Mouse (Mus musculus) liver, embryonic 12.5 days (tissue): ENCODE results near the gene Gm5141. TPM values are rescaled to one million over a fixed set of nuclear protein-coding genes. Genes with fewer than 3 reads are reported as not detected.
A peak's percentile ranks its signal among the peaks of the same experiment; 100 is the strongest.
"Not testable (repeated sequence)": the region's sequence is repeated elsewhere in the genome, so short reads cannot be mapped to it uniquely, and the experiment has no call there.

Source experiments
- ATAC-seq: fragments of 200-750 bp; cut with Nextera tagmentation; 2 replicates; pipeline ENCODE4 v1.8.0; 2017; ENCODE audit warnings: moderate number of reproducible peaks, mild to moderate bottlenecking, moderate library complexity
- H3K27ac ChIP-seq: fragments of 300-500 bp; sonication (generic); 2 replicates; pipeline ENCODE4 v1.5.1; 2016; ENCODE audit warnings: mild to moderate bottlenecking
- H3K27me3 ChIP-seq: fragments of 300-500 bp; sonication (generic); replicated peaks from 2 replicates; pipeline ENCODE4 v1.6.1; 2016; ENCODE audit warnings: mild to moderate bottlenecking, moderate library complexity
- H3K36me3 ChIP-seq: fragments of 300-500 bp; sonication (generic); 2 replicates; pipeline ENCODE4 v1.6.1; 2016; ENCODE audit warnings: mild to moderate bottlenecking, moderate library complexity
- H3K4me1 ChIP-seq: fragments of 300-500 bp; sonication (generic); 2 replicates; pipeline ENCODE4 v1.6.1; 2016
- H3K4me2 ChIP-seq: fragments of 300-500 bp; sonication (generic); 2 replicates; pipeline ENCODE4 v1.6.1; 2016; ENCODE audit warnings: mild to moderate bottlenecking, moderate library complexity
- H3K4me3 ChIP-seq: fragments of 300-500 bp; sonication (generic); 2 replicates; pipeline ENCODE4 v1.5.1; 2016; ENCODE audit warnings: mild to moderate bottlenecking, moderate library complexity
- H3K9ac ChIP-seq: fragments of 300-500 bp; sonication (generic); 2 replicates; pipeline ENCODE4 v1.6.1; 2016; ENCODE audit warnings: mild to moderate bottlenecking, moderate library complexity
- H3K9me3 ChIP-seq: fragments of 300-500 bp; sonication (generic); replicated peaks from 2 replicates; pipeline ENCODE4 v1.6.1; 2016; ENCODE audit warnings: mild to moderate bottlenecking, moderate library complexity
- WGBS: fragments of 180-500 bp; shearing (Covaris S2); methylation state at CpG from one replicate; pipeline ENCODE4 v1.1.7; 2016; ENCODE audit not compliant: insufficient replicate concordance; 5-methylcytosine and 5-hydroxymethylcytosine counted together
- polyA plus RNA-seq: library from polyadenylated mRNA; unstranded; fragments of >200 nt; fragmentation: Nextera tagmentation; extraction: Ambion mirVana; gene quantifications from 2 replicates; pipeline ENCODE4 v1.2.1, GENCODE M21; 2016

Gm5141 gene
- 1.8 and 3.5 TPM in 2 replicates for polyA plus RNA-seq

GRCm38 (mm10) chr13:62785199-62786134 is at the start of gene Gm5141:
Gene Gm5141 (minus strand): TSS chr13:62785808.
- H3K36me3 ChIP-seq, H3K27me3 ChIP-seq, H3K4me1 ChIP-seq, H3K27ac ChIP-seq, H3K9me3 ChIP-seq: not testable (repeated sequence)
- Histone ChIP-seq H3K4me3 (peak within 1 kb of the TSS; percentile 63), H3K4me2 (peak within 1 kb of the TSS; percentile 75), H3K9ac (peak within 1 kb of the TSS; percentile 55)
- peak; percentile 100 for ATAC-seq
- 5% methylated on average over 22 of the region's 23 CpGs for WGBS

GRCm38 (mm10) chr13:62833341-62833740 is 47.7 kb upstream of the Gm5141 start:
- Histone ChIP-seq H3K9ac (no peak overlapping the region), H3K4me2 (no peak overlapping the region), H3K36me3 (no peaks in the 10 kb centered on the region), H3K9me3 (no peaks in the 10 kb centered on the region), H3K4me1 (no peaks in the 10 kb centered on the region), H3K4me3 (no peak overlapping the region), H3K27ac (no peak overlapping the region), H3K27me3 (no peaks in the 10 kb centered on the region)
- WGBS, result 26% methylated on average over 4 of the region's 4 CpGs
- no peak for ATAC-seq

DNA sequence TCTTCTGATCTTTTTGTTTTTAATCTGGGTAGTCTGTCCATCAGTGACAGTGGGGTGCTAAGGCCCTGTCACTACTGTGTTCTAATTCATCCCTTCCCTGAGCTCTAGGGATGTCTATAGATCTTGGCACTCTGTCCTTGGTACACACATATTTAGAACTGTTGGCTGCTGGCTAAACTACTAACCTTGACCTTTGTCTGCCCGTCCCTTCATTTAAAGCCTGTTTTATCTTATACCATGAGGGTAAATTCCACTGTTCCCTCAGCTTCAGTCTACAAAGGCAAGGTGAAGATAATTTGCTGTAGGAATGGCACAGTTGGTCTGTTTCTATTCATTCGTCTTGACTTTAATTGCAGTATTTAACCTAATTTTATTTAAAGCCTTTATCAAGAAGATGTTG is 46.6 kb upstream of the Gm5141 start:
- Histone ChIP-seq H3K27me3 (no peaks in the 10 kb centered on the region), H3K36me3 (no peaks in the 10 kb centered on the region), H3K9ac (no peak overlapping the region), H3K4me2 (no peak overlapping the region), H3K27ac (no peak overlapping the region), H3K9me3 (no peaks in the 10 kb centered on the region), H3K4me1 (no peaks in the 10 kb centered on the region), H3K4me3 (no peak overlapping the region)
- WGBS, result 55% methylated on average over 2 of the region's 2 CpGs
- no peak for ATAC-seq

- H3K9ac ChIP-seq, H3K4me3 ChIP-seq, H3K27me3 ChIP-seq, H3K36me3 ChIP-seq, H3K9me3 ChIP-seq, ATAC-seq, H3K27ac ChIP-seq, H3K4me1 ChIP-seq, H3K4me2 ChIP-seq: not testable (repeated sequence)
- WGBS, result 76% methylated on average over 3 of the region's 3 CpGs
Observed at GRCm38 (mm10) chr13:62815705-62816104, 30.1 kb upstream of the Gm5141 start.

- Histone ChIP-seq H3K27me3 (peaks cover 9% of the 10 kb centered on the region; the same call in 1 of the 2 replicates), H3K4me1 (no peaks in the 10 kb centered on the region), H3K27ac (no peak overlapping the region), H3K4me2 (peak overlapping the region; percentile 59), H3K9ac (no peak overlapping the region), H3K36me3 (no peaks in the 10 kb centered on the region), H3K9me3 (no peaks in the 10 kb centered on the region), H3K4me3 (peak overlapping the region; percentile 40)
- ATAC-seq, result no peak
- 4% methylated on average over 21 of the region's 32 CpGs for WGBS
Observed at GRCm38 (mm10) chr13:62812713-62813112, 27.1 kb upstream of the Gm5141 start.

- H3K9ac ChIP-seq, H3K9me3 ChIP-seq, H3K4me1 ChIP-seq, H3K27ac ChIP-seq, H3K27me3 ChIP-seq, ATAC-seq, H3K4me3 ChIP-seq, H3K4me2 ChIP-seq, H3K36me3 ChIP-seq: not testable (repeated sequence)
- 76% methylated on average over 6 of the region's 6 CpGs for WGBS
Observed at GRCm38 (mm10) chr13:62807981-62808380, 22.4 kb upstream of the Gm5141 start.

DNA sequence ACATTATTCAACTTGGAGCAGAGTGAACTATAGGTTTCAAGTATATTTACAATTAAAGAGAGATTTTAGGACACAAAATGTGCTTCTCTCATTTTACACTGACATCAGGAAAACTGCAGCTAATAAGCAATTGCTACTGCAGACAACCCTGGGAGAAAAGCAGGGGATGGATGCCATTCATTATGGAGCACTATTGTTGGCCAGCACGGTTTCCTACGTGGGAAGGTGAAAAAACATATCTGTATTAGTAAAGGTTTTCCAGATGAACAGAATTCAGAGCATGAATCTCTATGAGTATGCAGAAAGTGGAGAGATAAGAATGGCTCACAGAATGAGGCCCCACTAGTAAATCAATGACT is 506 bp upstream of the Gm5141 start:
- Histone ChIP-seq H3K4me2 (peak overlapping the region; percentile 75), H3K4me3 (peak overlapping the region; percentile 63), H3K9ac (0 out of 2 replicates have a peak overlapping the region, but pooled peaks have one; percentile 32)
- H3K27me3 ChIP-seq, ATAC-seq, H3K36me3 ChIP-seq, H3K4me1 ChIP-seq, H3K27ac ChIP-seq, H3K9me3 ChIP-seq: not testable (repeated sequence)
- 41% methylated on average over 2 of the region's 2 CpGs for WGBS

- H3K9ac ChIP-seq, ATAC-seq: not testable (repeated sequence)
Observed at GRCm38 (mm10) chr13:62763806-62764205, 21.8 kb downstream of the Gm5141 start.

DNA sequence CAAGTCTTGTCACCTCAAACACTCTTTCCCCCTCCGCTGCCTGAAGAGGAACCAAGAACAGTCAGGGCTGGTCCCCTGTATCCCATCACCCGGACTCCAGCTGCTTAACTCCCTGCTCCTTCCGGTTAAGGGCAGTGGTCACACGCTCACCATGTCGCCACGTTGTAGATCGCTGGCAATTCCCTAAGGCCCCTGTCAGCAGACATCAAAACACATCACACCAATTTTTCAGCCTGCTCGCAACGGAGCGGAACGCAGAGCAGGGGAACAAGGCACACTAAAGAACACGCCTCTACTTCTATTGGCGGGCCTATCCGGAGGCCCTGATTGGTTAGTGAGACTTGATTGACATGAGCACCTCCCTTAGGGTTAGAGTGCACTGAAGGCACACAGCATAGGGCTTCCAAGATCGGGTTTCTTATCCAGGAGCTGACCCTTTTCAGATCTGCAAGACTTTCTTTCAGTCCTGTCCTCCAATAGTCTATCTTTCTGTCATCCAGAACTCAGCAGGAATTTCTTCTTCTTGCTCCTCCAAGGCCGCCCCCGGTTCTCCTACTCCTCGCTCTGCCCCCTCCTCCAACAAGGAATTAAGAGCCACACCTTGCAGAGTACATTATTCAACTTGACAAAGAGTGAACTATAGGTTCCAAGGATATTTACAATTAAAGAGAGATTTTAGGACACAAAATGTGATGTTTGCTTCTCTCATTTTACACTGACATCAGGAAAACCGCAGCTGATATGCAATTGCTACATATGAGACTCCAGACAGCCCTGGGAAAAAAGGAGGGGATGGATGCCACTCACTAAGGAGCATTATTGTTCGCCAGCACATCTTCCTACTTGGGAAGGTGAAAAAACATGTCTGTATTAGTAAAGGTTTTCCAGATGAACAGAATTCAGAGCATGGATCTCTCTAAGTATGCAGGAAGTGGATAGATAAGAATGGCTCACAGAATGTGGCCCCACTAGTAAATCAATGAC is 24.9 kb downstream of the Gm5141 start, which contains the start of gene Platr25:
Gene Platr25 (minus strand): TSS at position 278 of the 984 bp plus-strand sequence.
- peak; percentile 99 for ATAC-seq
- Histone ChIP-seq H3K4me3 (peak within 1 kb of the TSS; percentile 63), H3K4me2 (peak within 1 kb of the TSS; percentile 74), H3K4me1 (peaks cover 14% of the 10 kb centered on the region), H3K9ac (peak within 1 kb of the TSS; percentile 69)
- not testable (repeated sequence) for H3K27ac ChIP-seq, H3K9me3 ChIP-seq, H3K27me3 ChIP-seq, H3K36me3 ChIP-seq
- 6% methylated on average over 20 of the region's 20 CpGs for WGBS

More at GRCm38 (mm10) chr13:62763806-62764205, 21.8 kb downstream of the Gm5141 start:
- not testable (repeated sequence) for H3K36me3 ChIP-seq, H3K4me2 ChIP-seq, H3K4me3 ChIP-seq, H3K27ac ChIP-seq, H3K27me3 ChIP-seq, H3K9me3 ChIP-seq
- H3K4me1 ChIP-seq, result peaks cover 14% of the 10 kb centered on the region
- WGBS, result 58% methylated on average over 2 of the region's 2 CpGs

- no peaks in the 10 kb centered on the region for H3K27me3 ChIP-seq
- H3K4me1 ChIP-seq, result no peaks in the 10 kb centered on the region
- no peaks in the 10 kb centered on the region for H3K36me3 ChIP-seq
- H3K9me3 ChIP-seq, result no peaks in the 10 kb centered on the region
- no peak overlapping the region for H3K27ac ChIP-seq
- H3K4me2 ChIP-seq, result no peak overlapping the region
- H3K9ac ChIP-seq, result no peak overlapping the region
- no peak for ATAC-seq
- 84% methylated on average over 2 of the region's 2 CpGs for WGBS
- H3K4me3 ChIP-seq, result no peak overlapping the region
Observed at GRCm38 (mm10) chr13:62733322-62733721, 52.3 kb downstream of the Gm5141 start.
